Comparison of ENCODE assay signal across 27 mouse cellular contexts in genomic region chr9:75839450-75839849, GRCm38 (mm10).
A peak's percentile ranks its signal among the peaks of the same experiment; 100 is the strongest.
DNase-seq lines count a peak whose midpoint lies in the region; ATAC-seq and TF ChIP-seq lines count a peak whose summit lies in the region.
"Had no signal": no experiment of that assay in that cellular context is flagged by ENCODE, and none has a peak within 500 bp of the region (broad histone marks: within the 10 kb centered on the region; RNA-seq: fewer than 3 reads in every experiment).

No protein-coding gene starts in this region.

- 14% methylated on average over 3 of the region's 3 CpGs for WGBS in midbrain, embryonic 15.5 days

- dilution Hi-C loops in CH12.LX (cut with MboI; ENCODE audit: extremely low pct_ligation_motif_present, extremely low pct_unique_long_range_greater_than_20kb, low sequenced_read_pairs): no loop called here

- no peaks in the 10 kb centered on the region for H3K36me3 ChIP-seq in CH12.LX (replicated peaks in 1 of 2; ENCODE audit: control insufficient read depth in 1 of 2, insufficient read depth in 1 of 2, low read length in 1 of 2)
- H3K36me3 ChIP-seq in midbrain, embryonic 15.5 days (replicated peaks): no peaks in the 10 kb centered on the region
- H3K36me3 ChIP-seq: embryonic facial prominence, embryonic 12.5 days; embryonic facial prominence, embryonic 15.5 days; forebrain, embryonic 12.5 days; heart, embryonic 13.5 days had no signal

- no peak for DNase-seq in layer of hippocampus, adult 2 months (ENCODE audit: low spot score in 2 of 2)
- DNase-seq in layer of hippocampus, adult 8-10 months (ENCODE audit: low spot score in 2 of 2): no peak
- DNase-seq in CH12.LX (ENCODE audit: extremely low read depth) (no peak), MN1 (ENCODE audit: low spot score) (peak; percentile 9)
- DNase-seq in adrenal gland, postnatal 36 days: no peak
- DNase-seq in left cerebral cortex, adult 8-10 months (ENCODE audit: low spot score in 2 of 2): no peak
- DNase-seq in thymus, postnatal 0 days (ENCODE audit: low spot score): no peak
- DNase-seq: adrenal gland, postnatal 10 days; cerebellum, adult 18-20 months; cerebellum, adult 9-11 months; cerebellum, postnatal 25 days; gastrocnemius, postnatal 36 days; heart, adult 2 months; heart, postnatal 14 days; heart, postnatal 4 days had no signal

- H3K9me3 ChIP-seq in CH12.LX (replicated peaks; ENCODE audit: low read length): no peaks in the 10 kb centered on the region
- no peaks in the 10 kb centered on the region for H3K9me3 ChIP-seq in midbrain, embryonic 15.5 days
- H3K9me3 ChIP-seq: embryonic facial prominence, embryonic 12.5 days; embryonic facial prominence, embryonic 15.5 days; forebrain, embryonic 12.5 days; heart, embryonic 10.5 days; heart, embryonic 13.5 days had no signal

- H3K27me3 ChIP-seq in CH12.LX (replicated peaks): no peaks in the 10 kb centered on the region
- H3K27me3 ChIP-seq in midbrain, embryonic 15.5 days (replicated peaks): no peaks in the 10 kb centered on the region
- H3K27me3 ChIP-seq: embryonic facial prominence, embryonic 12.5 days; embryonic facial prominence, embryonic 15.5 days; forebrain, embryonic 12.5 days; heart, embryonic 13.5 days; Patski had no signal

- TF ChIP-seq EP300 in CH12.LX (IDR thresholded peaks at IDR 0.05; ENCODE audit: low read length): no peak

- 0 out of 4 replicates have a peak, but pooled peaks cover 0 to 2% of the 10 kb centered on the region in 2 experiments for H3K4me1 ChIP-seq in CH12.LX (ENCODE audit: control insufficient read depth in 1 of 2, insufficient read depth in 2 of 2)
- no peaks in the 10 kb centered on the region for H3K4me1 ChIP-seq in midbrain, embryonic 15.5 days
- H3K4me1 ChIP-seq: embryonic facial prominence, embryonic 15.5 days; forebrain, embryonic 12.5 days; heart, embryonic 10.5 days; heart, embryonic 13.5 days had no signal

- H3K4me3 ChIP-seq in layer of hippocampus, adult 2 months: peak overlapping the region; percentile 41
- H3K4me3 ChIP-seq in CH12.LX (replicated peaks in 1 of 3; ENCODE audit: low read depth in 2 of 3, low read length in 2 of 3, poor library complexity in 1 of 3): no peak overlapping the region
- no peak overlapping the region for H3K4me3 ChIP-seq in midbrain, embryonic 15.5 days
- H3K4me3 ChIP-seq: embryonic facial prominence, embryonic 12.5 days; embryonic facial prominence, embryonic 15.5 days; forebrain, embryonic 12.5 days; heart, adult 2 months; heart, embryonic 10.5 days; heart, embryonic 13.5 days had no signal

- no peak for TF ChIP-seq POLR2A in CH12.LX (IDR thresholded peaks at IDR 0.05; ENCODE audit: low read depth, low read length)

- H3K4me2 ChIP-seq in CH12.LX (ENCODE audit: insufficient read depth, low read depth, poor library complexity, severe bottlenecking): peak overlapping the region; percentile 91
- H3K4me2 ChIP-seq in midbrain, embryonic 15.5 days: no peak overlapping the region
- H3K4me2 ChIP-seq: embryonic facial prominence, embryonic 12.5 days; embryonic facial prominence, embryonic 15.5 days; forebrain, embryonic 12.5 days; heart, embryonic 13.5 days; hindbrain, embryonic 14.5 days had no signal

- no peaks in the 10 kb centered on the region for H3K79me2 ChIP-seq in CH12.LX (replicated peaks; ENCODE audit: control insufficient read depth, extremely low read depth, insufficient read depth, poor library complexity, severe bottlenecking)

- H3K9ac ChIP-seq in CH12.LX (ENCODE audit: insufficient read depth, low read depth): peak overlapping the region; percentile 33; the same call in 1 of the 2 replicates
- H3K9ac ChIP-seq in midbrain, embryonic 15.5 days: no peak overlapping the region
- H3K9ac ChIP-seq: embryonic facial prominence, embryonic 12.5 days; embryonic facial prominence, embryonic 15.5 days; forebrain, embryonic 12.5 days; heart, embryonic 13.5 days; hindbrain, embryonic 14.5 days had no signal

- ATAC-seq in midbrain, embryonic 15.5 days (replicated peaks): peak; percentile 54; the same call in 1 of the 2 replicates
- ATAC-seq: CD4-positive, CD25-positive, alpha-beta regulatory T cell, adult 4 months; forebrain, embryonic 16.5 days; hindbrain, postnatal 0 days; inflammation-experienced regulatory T-cells, adult 6 months; Patski had no signal

- no peak overlapping the region for H3K27ac ChIP-seq in layer of hippocampus, adult 2 months
- no peak overlapping the region for H3K27ac ChIP-seq in CH12.LX (ENCODE audit: insufficient read depth, low read depth)
- no peak overlapping the region for H3K27ac ChIP-seq in midbrain, embryonic 15.5 days
- H3K27ac ChIP-seq: embryonic facial prominence, embryonic 12.5 days; embryonic facial prominence, embryonic 15.5 days; forebrain, embryonic 12.5 days; heart, adult 2 months; heart, embryonic 10.5 days; heart, embryonic 13.5 days; hindbrain, embryonic 14.5 days; hindbrain, postnatal 0 days had no signal

- no peak for TF ChIP-seq RAD21 in CH12.LX (IDR thresholded peaks at IDR 0.05; ENCODE audit: low read depth, low read length)

- TF ChIP-seq CTCF in layer of hippocampus, adult 2 months (conservative IDR thresholded peaks at IDR 0.05): no peak
- TF ChIP-seq CTCF in CH12.LX (conservative IDR thresholded peaks at IDR 0.05 in 1 of 2, IDR thresholded peaks at IDR 0.05 in 1 of 2; ENCODE audit: low read depth in 2 of 2, low read length in 2 of 2): no peak

- in situ Hi-C loops in CH12.LX (cut with MboI; ENCODE audit: low pct_ligation_motif_present, low pct_unique_long_range_greater_than_20kb, low sequenced_read_pairs): no loop called here

TF ChIP-seq in CH12.LX, 34 proteins besides CTCF, POLR2A, EP300 and RAD21:
- no peak for TF ChIP-seq SIN3A (IDR thresholded peaks at IDR 0.05; ENCODE audit: low read length)
- no peak for TF ChIP-seq ZC3H11A (IDR thresholded peaks at IDR 0.05; ENCODE audit: low read depth, low read length)
- TF ChIP-seq NELFE (IDR thresholded peaks at IDR 0.05; ENCODE audit: low read depth, low read length): no peak
- TF ChIP-seq JUND (conservative IDR thresholded peaks at IDR 0.05; ENCODE audit: low read depth, low read length): no peak
- TF ChIP-seq ELF1 (IDR thresholded peaks at IDR 0.05; ENCODE audit: low read depth, low read length): no peak
- TF ChIP-seq MAFK (IDR thresholded peaks at IDR 0.05; ENCODE audit: insufficient replicate concordance, low read length): no peak
- no peak for TF ChIP-seq RCOR1 (conservative IDR thresholded peaks at IDR 0.05; ENCODE audit: low read depth, low read length)
- no peak for TF ChIP-seq KAT2A (IDR thresholded peaks at IDR 0.05; ENCODE audit: insufficient replicate concordance, low read length)
- no peak for TF ChIP-seq ETS1 (conservative IDR thresholded peaks at IDR 0.05; ENCODE audit: low read depth, low read length)
- TF ChIP-seq SMC3 (IDR thresholded peaks at IDR 0.05; ENCODE audit: low read depth, low read length): no peak
- no peak for TF ChIP-seq JUN (IDR thresholded peaks at IDR 0.05; ENCODE audit: insufficient read depth, low read depth, low read length)
- TF ChIP-seq MXI1 (IDR thresholded peaks at IDR 0.05; ENCODE audit: low read depth, low read length): no peak
- TF ChIP-seq ZMIZ1 (IDR thresholded peaks at IDR 0.05; ENCODE audit: low read depth, low read length): no peak
- no peak for TF ChIP-seq CHD2 (IDR thresholded peaks at IDR 0.05; ENCODE audit: low read length)
- no peak for TF ChIP-seq MEF2A (IDR thresholded peaks at IDR 0.05; ENCODE audit: borderline replicate concordance, low read depth, low read length)
TF ChIP-seq in CH12.LX: peak in this region for 0.
